Mouse (Mus musculus) ovary, adult 18-20 months (tissue): ENCODE data around the gene Abca17.

ENCODE experiments used
- DNase-seq: peaks from one replicate; pipeline ENCODE4 v3.0.0; 2022; ENCODE audit warnings: low spot score, mixed read lengths

The Abca17 gene

GRCm38 (mm10) chr17:24350926-24351759 lies at the start of gene Abca17:
Abca17 (minus strand) TSS chr17:24351068.
- no peak for DNase-seq

GRCm38 (mm10) chr17:24394456-24394855 lies 43.6 kb upstream of the Abca17 start:
- DNase-seq, result no peak

- no peak for DNase-seq
These were observed 42.7 kb upstream of the Abca17 start for GRCm38 (mm10) chr17:24393527-24393926.

- DNase-seq, result no peak
These were observed 40.3 kb upstream of the Abca17 start for GRCm38 (mm10) chr17:24391149-24391548.

- DNase-seq, result no peak
These were observed 39.0 kb upstream of the Abca17 start for GRCm38 (mm10) chr17:24389865-24390264.

GRCm38 (mm10) chr17:24388711-24389110 lies 37.8 kb upstream of the Abca17 start:
- no peak for DNase-seq

- no peak for DNase-seq
These were observed 32.9 kb upstream of the Abca17 start for GRCm38 (mm10) chr17:24383789-24384188.

- DNase-seq, result no peak
These were observed 27.6 kb upstream of the Abca17 start for GRCm38 (mm10) chr17:24378496-24378895.

GRCm38 (mm10) chr17:24375886-24376285 lies 25.0 kb upstream of the Abca17 start:
- no peak for DNase-seq

GRCm38 (mm10) chr17:24375094-24375712 lies 24.3 kb upstream of the Abca17 start:
- no peak for DNase-seq

- no peak for DNase-seq
These were observed 15.0 kb upstream of the Abca17 start for GRCm38 (mm10) chr17:24365863-24366262.

- no peak for DNase-seq
These were observed 13.6 kb upstream of the Abca17 start for GRCm38 (mm10) chr17:24364461-24364860.

- DNase-seq, result no peak
These were observed 11.7 kb upstream of the Abca17 start for GRCm38 (mm10) chr17:24362527-24362926.

GRCm38 (mm10) chr17:24361291-24361690 lies 10.4 kb upstream of the Abca17 start:
- no peak for DNase-seq

- DNase-seq, result no peak
These were observed 10.0 kb upstream of the Abca17 start for GRCm38 (mm10) chr17:24360841-24361240.

- DNase-seq, result no peak
These were observed 9.0 kb upstream of the Abca17 start for GRCm38 (mm10) chr17:24359903-24360302.

- DNase-seq, result no peak
These were observed 8.1 kb upstream of the Abca17 start for GRCm38 (mm10) chr17:24359006-24359405.

GRCm38 (mm10) chr17:24355284-24355683 lies 4.4 kb upstream of the Abca17 start:
- no peak for DNase-seq

- DNase-seq, result no peak
These were observed 3.1 kb upstream of the Abca17 start for GRCm38 (mm10) chr17:24353960-24354359.

- DNase-seq, result no peak
These were observed 1.7 kb upstream of the Abca17 start for GRCm38 (mm10) chr17:24352370-24353194.

- DNase-seq, result peak; percentile 92
These were observed 991 bp upstream of the Abca17 start, which contains the start of gene Abca3 for GRCm38 (mm10) chr17:24351760-24352357. Abca3 (plus strand) TSS chr17:24351950.

- DNase-seq, result no peak
These were observed 1.7 kb downstream of the Abca17 start for GRCm38 (mm10) chr17:24349176-24349575.
